Mouse (Mus musculus): ENCODE data around the gene Gm45021.

DNA sequence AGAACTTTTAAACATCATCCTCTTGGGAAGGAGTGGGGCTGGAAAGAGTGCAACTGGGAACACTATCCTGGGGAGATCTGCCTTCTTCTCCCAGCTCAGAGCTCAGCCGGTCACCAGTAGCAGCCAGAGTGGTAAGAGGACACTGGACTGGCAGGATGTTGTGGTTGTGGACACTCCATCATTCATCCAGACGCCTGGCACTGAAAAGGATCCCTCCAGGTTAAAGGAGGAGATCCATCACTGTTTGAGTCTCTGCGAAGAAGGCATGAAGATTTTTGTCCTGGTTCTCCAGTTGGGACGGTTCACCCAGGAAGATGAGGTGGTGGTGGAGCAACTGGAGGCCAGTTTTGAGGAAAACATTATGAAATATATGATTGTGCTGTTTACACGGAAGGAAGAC, 69.3 kb downstream of the Gm45021 start:
- TF ChIP-seq MAX (IDR thresholded peaks at IDR 0.05; ENCODE audit: low read depth) (no peak), POLR2A (IDR thresholded peaks at IDR 0.05; ENCODE audit: insufficient read length, low read depth) (no peak)
